Mouse (Mus musculus): ENCODE data around the gene Rnf224. TPM values are rescaled to one million over a fixed set of nuclear protein-coding genes. Genes with fewer than 3 reads are reported as not detected.
A peak's percentile ranks its signal among the peaks of the same experiment; 100 is the strongest.

Rnf224 gene
- total and polyA plus RNA-seq, 3 experiments = not detected

- TF ChIP-seq GABPA (IDR thresholded peaks at IDR 0.05; ENCODE audit: insufficient replicate concordance, low read depth, low read length) = 0 out of 2 replicates have a peak, but pooled peaks have one; percentile 21
These were observed 35.4 kb upstream of the Rnf224 start, which contains the start of the genes Ssna1 and Anapc2 (continued) for GRCm38 (mm10) chr2:25271827-25272511.

GRCm38 (mm10) chr2:25267746-25268309, 31.2 kb upstream of the Rnf224 start:
- Histone ChIP-seq H3K4me1 (ENCODE audit: control insufficient read depth in 1 of 2, insufficient read depth in 2 of 2) (peaks cover 23 to 76% of the 10 kb centered on the region in 2 experiments), H3K9me3 (replicated peaks; ENCODE audit: low read length) (no peaks in the 10 kb centered on the region), H3K79me2 (replicated peaks; ENCODE audit: control insufficient read depth, extremely low read depth, insufficient read depth, poor library complexity, severe bottlenecking) (peaks cover 21% of the 10 kb centered on the region), H3K4me2 (ENCODE audit: insufficient read depth, low read depth, poor library complexity, severe bottlenecking) (no peak overlapping the region; the same call in 1 of the 2 replicates), H3K27ac (ENCODE audit: insufficient read depth, low read depth) (no peak overlapping the region), H3K27me3 (replicated peaks) (no peaks in the 10 kb centered on the region), H3K4me3 (replicated peaks in 1 of 3; ENCODE audit: low read depth in 2 of 3, low read length in 2 of 3, poor library complexity in 1 of 3) (no peak overlapping the region), H3K36me3 (replicated peaks in 1 of 2; ENCODE audit: control insufficient read depth in 1 of 2, insufficient read depth in 1 of 2, low read length in 1 of 2) (peaks cover 8 to 42% of the 10 kb centered on the region in 2 experiments), H3K9ac (ENCODE audit: insufficient read depth, low read depth) (no peak overlapping the region)
- TF ChIP-seq HCFC1 (IDR thresholded peaks at IDR 0.05; ENCODE audit: low read depth, low read length) = no peak
- TF ChIP-seq MEF2A (IDR thresholded peaks at IDR 0.05; ENCODE audit: borderline replicate concordance, low read depth, low read length) = no peak
- TF ChIP-seq MXI1 (IDR thresholded peaks at IDR 0.05; ENCODE audit: low read depth, low read length) = no peak
- TF ChIP-seq GABPA (IDR thresholded peaks at IDR 0.05; ENCODE audit: insufficient replicate concordance, low read depth, low read length) = no peak
- TF ChIP-seq POLR2A (IDR thresholded peaks at IDR 0.05; ENCODE audit: low read depth, low read length) = no peak
- no peak for TF ChIP-seq IRF4 (IDR thresholded peaks at IDR 0.05; ENCODE audit: low read depth, low read length)
- TF ChIP-seq ZC3H11A (IDR thresholded peaks at IDR 0.05; ENCODE audit: low read depth, low read length) = no peak
- TF ChIP-seq CHD1 (IDR thresholded peaks at IDR 0.05; ENCODE audit: low read depth, low read length) = no peak
- no peak for TF ChIP-seq ELF1 (IDR thresholded peaks at IDR 0.05; ENCODE audit: low read depth, low read length)
- no peak for TF ChIP-seq POLR2AphosphoS2 (IDR thresholded peaks at IDR 0.05; ENCODE audit: low read depth, low read length)
- TF ChIP-seq MAFK (IDR thresholded peaks at IDR 0.05; ENCODE audit: insufficient replicate concordance, low read length) = no peak
- TF ChIP-seq PAX5 (IDR thresholded peaks at IDR 0.05; ENCODE audit: low read length) = no peak
- no peak for DNase-seq (ENCODE audit: extremely low read depth)
- in situ Hi-C loops (cut with MboI; ENCODE audit: low pct_ligation_motif_present, low pct_unique_long_range_greater_than_20kb, low sequenced_read_pairs) = no loop called here
- dilution Hi-C loops (cut with MboI; ENCODE audit: extremely low pct_ligation_motif_present, extremely low pct_unique_long_range_greater_than_20kb, low sequenced_read_pairs) = no loop called here

DNA sequence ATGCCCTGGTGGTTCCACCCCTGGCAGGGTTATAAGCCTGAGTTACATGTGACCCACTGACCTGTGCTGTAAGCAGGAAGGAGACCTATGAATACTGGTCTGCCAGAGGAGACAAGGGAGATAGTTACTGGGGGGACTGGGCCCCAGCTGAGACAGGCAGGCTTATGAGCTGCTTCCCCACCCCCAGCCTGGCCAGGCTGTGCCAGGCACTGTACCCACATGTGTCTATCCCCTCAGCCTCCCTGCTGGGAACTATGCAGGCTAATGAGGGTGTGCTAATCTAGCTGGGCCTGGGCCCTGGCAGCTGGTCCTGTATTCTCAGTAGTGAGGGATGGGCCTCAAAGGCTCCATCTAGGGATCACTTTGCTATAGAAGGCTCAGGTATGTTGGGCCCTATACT, 30.7 kb upstream of the Rnf224 start:
- no peak overlapping the region for H3K4me3 ChIP-seq (replicated peaks in 1 of 3; ENCODE audit: low read depth in 2 of 3, low read length in 2 of 3, poor library complexity in 1 of 3)
- no peak overlapping the region for H3K9ac ChIP-seq (ENCODE audit: insufficient read depth, low read depth)
- no peaks in the 10 kb centered on the region for H3K27me3 ChIP-seq (replicated peaks)
- no peak overlapping the region for H3K27ac ChIP-seq (ENCODE audit: insufficient read depth, low read depth)
- no peaks in the 10 kb centered on the region for H3K9me3 ChIP-seq (replicated peaks; ENCODE audit: low read length)
- in situ Hi-C loops (cut with MboI; ENCODE audit: low pct_ligation_motif_present, low pct_unique_long_range_greater_than_20kb, low sequenced_read_pairs) (no loop called here), dilution Hi-C loops (cut with MboI; ENCODE audit: extremely low pct_ligation_motif_present, extremely low pct_unique_long_range_greater_than_20kb, low sequenced_read_pairs) (no loop called here)
- H3K79me2 ChIP-seq (replicated peaks; ENCODE audit: control insufficient read depth, extremely low read depth, insufficient read depth, poor library complexity, severe bottlenecking) = peaks cover 18% of the 10 kb centered on the region
- H3K4me1 ChIP-seq (ENCODE audit: control insufficient read depth in 1 of 2, insufficient read depth in 2 of 2) = peaks cover 23 to 76% of the 10 kb centered on the region in 2 experiments
- H3K36me3 ChIP-seq (replicated peaks in 1 of 2; ENCODE audit: control insufficient read depth in 1 of 2, insufficient read depth in 1 of 2, low read length in 1 of 2) = peaks cover 8 to 42% of the 10 kb centered on the region in 2 experiments
- DNase-seq (ENCODE audit: extremely low read depth) = no peak
- TF ChIP-seq SIN3A (IDR thresholded peaks at IDR 0.05; ENCODE audit: low read length) (no peak), EP300 (IDR thresholded peaks at IDR 0.05; ENCODE audit: low read length) (no peak), JUND (conservative IDR thresholded peaks at IDR 0.05; ENCODE audit: low read depth, low read length) (no peak), E2F4 (IDR thresholded peaks at IDR 0.05; ENCODE audit: insufficient replicate concordance, low read depth, low read length) (no peak), CHD2 (IDR thresholded peaks at IDR 0.05; ENCODE audit: low read length) (no peak), SMC3 (IDR thresholded peaks at IDR 0.05; ENCODE audit: low read depth, low read length) (no peak)
- H3K4me2 ChIP-seq (ENCODE audit: insufficient read depth, low read depth, poor library complexity, severe bottlenecking) = no peak overlapping the region

Data from CH12.LX (cell line).